ENCODE assay signal across 11 mouse cellular contexts in the genomic region with DNA sequence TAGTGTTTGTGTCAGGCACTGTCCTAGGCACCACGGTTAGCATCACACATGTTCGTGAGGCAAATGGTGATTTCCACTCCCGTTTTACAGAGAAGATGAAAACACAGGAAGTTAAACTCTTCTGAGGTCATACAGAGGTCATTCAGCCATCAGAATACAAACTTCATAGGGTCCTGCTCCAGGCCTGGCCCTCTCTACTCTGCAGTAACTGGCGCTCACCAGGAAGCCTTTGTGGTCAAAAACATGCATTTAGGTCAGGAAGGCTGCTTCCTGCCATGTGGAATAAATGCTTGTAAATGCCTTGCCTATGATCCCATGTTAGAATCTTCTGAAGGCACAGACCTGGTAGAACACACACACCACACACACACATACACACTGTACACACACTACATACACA.
"Had no signal": no experiment of that assay in that cellular context is flagged by ENCODE, and none has a peak within 500 bp of the region (broad histone marks: within the 10 kb centered on the region; RNA-seq: fewer than 3 reads in every experiment).

No protein-coding gene starts in this region.

- H3K9ac ChIP-seq: limb, embryonic 15.5 days; midbrain, embryonic 12.5 days had no signal

- H3K27me3 ChIP-seq: limb, embryonic 15.5 days; midbrain, embryonic 12.5 days had no signal

- H3K36me3 ChIP-seq: limb, embryonic 15.5 days; midbrain, embryonic 12.5 days had no signal

- DNase-seq: kidney, adult 8-10 months; kidney, postnatal 25 days; layer of hippocampus, adult 9-11 months; layer of hippocampus, postnatal 36 days; lung, adult 2 months; lung, postnatal 36 days; thymus, postnatal 4 days had no signal

- H3K27ac ChIP-seq: limb, embryonic 15.5 days; midbrain, embryonic 12.5 days; stomach, postnatal 0 days had no signal

- H3K4me2 ChIP-seq: limb, embryonic 15.5 days; midbrain, embryonic 12.5 days had no signal

- ATAC-seq: lung, postnatal 0 days had no signal

- H3K9me3 ChIP-seq: limb, embryonic 15.5 days; midbrain, embryonic 12.5 days had no signal

- H3K4me3 ChIP-seq: limb, embryonic 15.5 days; midbrain, embryonic 12.5 days had no signal
